Mouse (Mus musculus): ENCODE results near the gene Klhdc8b.

The Klhdc8b gene

GRCm38 (mm10) chr9:108480813-108481519 is 19.6 kb upstream of the Klhdc8b start:
- DNase-seq = no peak

DNA sequence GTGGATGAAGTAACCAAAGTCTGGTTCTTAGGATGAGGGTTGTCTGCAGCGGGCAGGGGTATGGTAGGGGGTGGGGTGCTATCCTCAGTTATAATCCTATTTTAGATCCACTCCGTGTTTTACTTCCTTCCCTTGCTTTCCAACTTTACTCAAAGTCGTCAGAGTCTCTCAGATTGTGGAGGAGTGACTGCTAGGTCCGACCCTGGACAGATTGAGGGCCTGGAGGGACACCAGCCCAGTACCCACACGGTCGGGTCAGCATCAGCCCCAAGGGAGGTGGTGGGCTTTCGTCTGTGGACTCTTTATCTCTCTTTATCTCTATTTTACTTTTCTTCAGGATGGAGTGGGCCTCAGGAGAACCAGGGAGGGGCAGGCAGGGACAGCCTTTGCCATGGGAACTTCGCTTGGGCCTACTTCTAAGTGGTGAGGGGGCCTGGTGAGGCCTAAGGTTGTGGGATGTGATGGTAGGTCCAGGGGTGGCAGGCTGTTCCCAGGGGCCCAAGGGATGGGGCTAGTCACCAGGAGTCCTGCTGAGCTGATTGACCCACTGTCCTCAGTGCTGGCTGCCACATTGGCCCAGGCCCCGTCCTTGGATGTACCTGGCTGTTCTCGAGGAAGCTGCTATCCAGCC is 18.5 kb upstream of the Klhdc8b start, which contains the start of gene Lamb2:
Gene Lamb2 (plus strand): TSS at position 16 of the 631 bp plus-strand sequence.
- DNase-seq = peak; percentile 93

GRCm38 (mm10) chr9:108479241-108479640 is 17.9 kb upstream of the Klhdc8b start:
- peak; percentile 54 for DNase-seq

DNA sequence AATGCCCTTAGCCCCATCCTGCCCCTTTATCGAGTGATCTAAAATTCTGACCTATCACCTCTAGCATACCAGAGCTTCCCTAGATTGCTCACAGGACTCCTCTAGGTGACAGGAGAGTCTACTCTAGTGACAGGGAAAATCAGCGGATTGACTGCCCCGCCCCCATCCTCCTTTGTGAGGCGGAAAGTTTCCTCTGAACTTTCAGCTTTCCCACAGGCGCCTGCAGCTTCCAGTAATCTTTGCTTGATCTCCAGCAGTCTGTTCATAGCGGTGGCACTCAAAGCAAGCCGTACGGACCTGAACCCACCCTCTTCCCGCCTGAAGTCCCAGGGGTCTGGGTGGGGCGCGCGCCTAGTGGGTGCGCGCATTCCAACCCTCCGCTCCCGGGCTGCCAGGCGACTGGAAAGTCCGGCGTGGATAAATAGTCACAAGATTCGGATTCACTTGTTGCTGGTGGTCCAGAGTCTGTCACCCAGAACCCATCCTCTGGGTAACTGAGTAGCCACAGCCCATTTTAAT is 17.3 kb upstream of the Klhdc8b start:
- peak; percentile 90 for DNase-seq

DNA sequence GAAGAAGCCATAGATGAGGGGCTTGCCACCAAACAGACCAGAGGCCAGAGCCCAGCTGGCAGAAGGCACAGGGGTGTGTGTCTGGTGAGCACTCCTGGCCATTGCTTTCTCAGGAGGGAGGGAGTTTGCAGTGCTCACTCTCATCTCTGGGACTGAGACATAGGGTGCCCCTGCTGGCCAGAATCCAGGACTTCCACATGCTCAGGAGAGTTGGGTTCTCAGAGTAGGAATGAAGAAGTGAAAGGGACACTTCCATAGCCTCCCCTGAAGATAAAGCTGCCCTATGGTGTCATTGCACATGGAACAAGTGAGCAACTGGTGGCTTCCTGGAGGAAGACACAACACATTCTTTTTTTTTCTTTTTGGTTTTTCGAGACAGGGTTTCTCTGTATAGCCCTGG is 13.1 kb upstream of the Klhdc8b start:
- DNase-seq = peak; percentile 16

DNA sequence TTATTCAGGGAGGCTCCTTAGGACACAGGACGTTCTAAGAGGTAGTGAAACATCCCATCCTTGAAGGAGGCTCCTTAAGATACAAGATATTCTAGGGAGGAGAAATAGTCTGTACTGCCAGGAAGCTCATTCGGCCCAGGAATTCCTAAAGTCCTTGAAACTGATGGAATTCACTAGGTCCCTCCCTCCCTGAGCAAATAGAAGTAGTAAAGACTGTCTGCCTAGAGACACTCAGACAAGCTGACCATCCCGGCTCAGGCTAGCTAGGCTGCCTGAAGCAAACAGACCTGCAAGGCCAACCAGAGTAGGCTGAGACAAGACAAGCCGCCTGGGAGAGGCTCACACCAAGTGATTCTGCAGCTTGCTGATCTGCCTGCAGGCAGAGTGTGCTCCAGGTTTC is 8.5 kb upstream of the Klhdc8b start:
- DNase-seq = no peak

DNA sequence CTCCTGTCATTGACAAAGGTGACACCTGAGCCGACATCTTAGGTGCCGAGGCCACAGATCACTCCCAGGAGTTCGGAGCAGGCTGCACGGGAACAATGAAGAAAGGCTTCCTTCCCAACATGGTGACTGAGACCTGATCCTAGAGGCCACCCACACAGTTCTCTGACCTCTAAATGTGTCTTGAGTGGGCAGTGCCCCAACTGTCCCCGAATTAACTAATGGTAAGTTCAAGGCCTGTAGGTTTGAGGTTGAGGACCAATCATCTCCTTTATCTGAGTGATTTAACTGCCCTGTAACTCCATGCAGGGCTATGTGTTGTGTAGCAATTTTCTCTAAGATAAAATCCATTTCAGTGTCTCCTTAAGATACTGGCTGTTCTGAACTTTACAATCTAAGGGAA is 8.0 kb upstream of the Klhdc8b start:
- DNase-seq = no peak

DNA sequence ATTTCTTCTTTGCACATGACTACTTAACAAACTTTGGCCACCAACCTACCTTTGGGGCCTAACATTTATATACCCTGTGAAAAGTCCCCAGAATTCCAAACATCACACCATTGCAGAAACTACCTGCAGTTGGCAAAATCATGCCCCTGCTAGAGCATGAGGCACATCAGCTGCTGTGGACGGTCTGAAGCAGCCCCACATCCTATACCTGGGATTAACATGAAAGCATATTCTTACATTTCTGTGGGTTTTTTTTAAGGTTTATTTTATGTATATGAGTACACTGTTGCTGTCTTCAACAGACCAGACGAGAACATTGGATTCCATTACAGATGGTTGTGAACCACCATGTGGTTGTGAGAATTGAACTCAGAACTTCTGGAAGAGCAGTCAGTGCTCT is 4.8 kb upstream of the Klhdc8b start:
- no peak for DNase-seq

GRCm38 (mm10) chr9:108463713-108464112 is 2.3 kb upstream of the Klhdc8b start:
- DNase-seq = no peak

GRCm38 (mm10) chr9:108462192-108462591 is 811 bp upstream of the Klhdc8b start:
- no peak for DNase-seq

DNA sequence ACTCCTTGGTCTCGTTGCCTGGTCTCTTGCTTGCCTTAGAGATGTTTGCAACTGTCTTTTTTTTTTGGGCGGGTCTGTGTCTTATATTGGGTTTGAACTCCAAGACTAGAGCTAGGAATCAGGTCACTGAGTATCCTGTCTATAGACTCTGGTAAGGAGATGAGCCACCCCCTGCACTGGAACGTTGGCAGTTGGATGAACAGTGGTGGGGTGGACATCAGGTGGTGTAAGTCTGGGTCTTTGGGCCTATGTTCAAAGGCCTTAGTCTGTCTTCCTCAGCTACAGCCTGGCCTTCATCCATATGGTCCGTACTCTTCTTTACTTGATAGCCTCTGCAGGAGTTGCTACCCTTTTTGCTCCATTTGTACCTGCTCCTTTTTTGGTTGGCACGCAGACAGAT is 294 bp upstream of the Klhdc8b start:
- DNase-seq = no peak

DNA sequence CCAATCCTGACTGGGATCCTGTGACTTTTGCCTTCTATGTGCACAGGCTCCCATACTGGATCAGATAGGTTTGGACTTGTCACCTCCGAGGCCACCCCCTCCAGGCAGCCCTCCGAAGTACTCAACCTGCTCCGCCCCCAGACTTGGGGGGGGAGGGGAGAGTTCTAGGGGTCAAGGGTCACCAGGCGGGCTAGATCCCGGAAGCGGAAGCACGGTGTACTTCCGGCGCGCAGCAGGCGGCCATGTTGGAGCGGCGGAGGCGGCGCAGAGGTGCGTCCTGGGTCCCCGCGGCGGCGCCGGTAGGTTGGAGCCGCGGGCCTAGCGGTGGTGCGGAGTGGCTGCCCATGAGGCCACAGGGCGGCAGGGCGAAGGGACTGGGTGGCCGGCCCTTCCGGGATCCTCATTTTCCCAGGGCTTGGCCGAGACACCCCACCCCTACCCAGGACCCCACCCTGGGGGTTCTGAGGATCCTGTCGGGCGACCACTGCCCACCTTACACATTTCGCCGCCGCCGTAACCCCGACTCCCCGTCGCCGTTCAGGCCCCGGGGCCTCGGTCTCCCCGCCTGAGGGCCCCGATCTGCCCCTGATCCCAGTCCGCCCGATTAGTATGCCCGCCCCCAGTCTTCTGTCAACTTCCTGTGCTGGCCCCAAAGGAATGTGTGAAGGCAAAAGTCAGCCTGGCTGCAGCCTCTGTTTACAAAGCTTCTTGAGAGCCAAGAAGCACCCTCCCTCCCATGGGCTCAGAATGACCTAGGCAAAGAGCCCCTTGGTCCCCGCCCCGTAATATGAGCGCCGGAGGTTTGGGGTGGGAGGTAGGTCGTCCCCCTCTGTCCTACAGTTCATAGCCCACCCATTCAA is 832 bp downstream of the Klhdc8b start, which contains the start of gene Ccdc71:
Gene Ccdc71 (plus strand): TSS at position 209 of the 860 bp plus-strand sequence.
- peak; percentile 92 for DNase-seq

DNA sequence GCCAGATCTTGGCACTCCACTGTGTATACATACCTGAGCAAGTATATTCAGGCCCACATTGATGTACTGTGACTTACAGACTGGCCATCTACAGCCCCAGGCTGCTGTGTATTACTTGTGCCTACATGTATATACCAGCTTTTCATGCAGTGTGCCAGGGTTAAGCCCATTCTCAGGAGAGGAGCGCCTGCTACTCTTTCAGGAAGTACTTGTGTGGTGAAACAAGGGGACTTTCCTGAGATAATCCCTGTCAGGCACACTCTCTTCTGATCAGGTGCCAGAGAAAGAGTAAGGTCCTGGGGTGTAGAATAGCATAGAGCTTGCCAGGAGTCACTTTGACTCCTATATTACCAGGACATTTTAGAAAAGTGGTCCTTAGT is 1.5 kb downstream of the Klhdc8b start:
- DNase-seq = no peak

GRCm38 (mm10) chr9:108456953-108457352 is 4.4 kb downstream of the Klhdc8b start:
- DNase-seq = no peak

GRCm38 (mm10) chr9:108455747-108456571 is 5.4 kb downstream of the Klhdc8b start:
- DNase-seq = no peak

DNA sequence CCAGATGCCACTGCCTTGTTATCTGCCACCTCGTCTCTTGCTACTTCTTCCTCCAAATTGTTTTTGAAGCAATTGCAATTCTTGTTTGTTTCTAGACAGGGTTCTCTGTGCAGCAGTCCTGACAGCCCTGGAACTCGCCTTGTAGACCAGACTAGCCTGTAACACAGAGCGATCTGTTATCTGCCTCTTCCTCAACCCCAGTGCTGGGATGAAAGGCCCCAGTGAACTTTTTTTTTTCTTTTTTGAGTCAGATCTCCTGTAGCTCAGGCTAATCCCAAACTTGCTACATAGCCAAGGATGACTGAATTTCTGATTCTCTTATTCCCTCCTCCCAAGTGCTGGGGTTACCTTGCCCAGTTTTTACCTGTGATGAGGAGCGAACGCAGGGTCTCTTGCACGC is 7.0 kb downstream of the Klhdc8b start:
- no peak for DNase-seq

GRCm38 (mm10) chr9:108453458-108453857 is 7.9 kb downstream of the Klhdc8b start:
- no peak for DNase-seq

GRCm38 (mm10) chr9:108452911-108453310 is 8.5 kb downstream of the Klhdc8b start:
- DNase-seq = no peak

- peak; percentile 92 for DNase-seq
Measured at GRCm38 (mm10) chr9:108452291-108452906, 9.0 kb downstream of the Klhdc8b start.

DNA sequence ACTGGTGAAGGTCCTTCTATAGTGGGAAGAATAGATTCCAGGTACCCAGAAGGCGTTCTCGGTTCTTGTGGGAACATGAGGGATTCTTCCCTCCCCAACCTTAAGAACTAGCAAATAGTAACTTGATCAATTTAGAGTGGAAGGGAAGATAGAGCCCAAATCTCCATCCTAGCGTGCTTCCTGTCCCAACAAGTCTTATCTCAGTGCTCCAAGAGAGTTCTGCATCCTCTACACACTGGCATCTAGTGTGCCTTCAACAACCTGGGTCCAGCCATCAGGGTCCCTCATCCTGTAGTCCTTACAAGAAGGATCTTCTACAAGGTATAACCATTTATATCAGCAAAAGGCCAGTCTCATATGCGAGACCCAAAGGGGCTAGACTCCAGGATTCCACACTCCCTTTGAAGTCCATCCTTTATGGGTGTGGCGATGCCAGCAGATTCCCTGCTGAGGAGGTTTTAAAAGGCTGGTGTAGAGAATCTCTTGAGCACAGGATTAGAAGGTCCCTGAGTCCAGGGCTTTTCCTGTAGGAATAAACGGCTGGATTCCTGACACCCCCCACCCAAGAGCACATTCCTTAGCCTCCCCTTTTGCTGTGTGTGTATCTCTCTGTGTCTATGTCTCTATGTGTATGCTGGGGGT is 9.7 kb downstream of the Klhdc8b start:
- DNase-seq = peak; percentile 35

DNA sequence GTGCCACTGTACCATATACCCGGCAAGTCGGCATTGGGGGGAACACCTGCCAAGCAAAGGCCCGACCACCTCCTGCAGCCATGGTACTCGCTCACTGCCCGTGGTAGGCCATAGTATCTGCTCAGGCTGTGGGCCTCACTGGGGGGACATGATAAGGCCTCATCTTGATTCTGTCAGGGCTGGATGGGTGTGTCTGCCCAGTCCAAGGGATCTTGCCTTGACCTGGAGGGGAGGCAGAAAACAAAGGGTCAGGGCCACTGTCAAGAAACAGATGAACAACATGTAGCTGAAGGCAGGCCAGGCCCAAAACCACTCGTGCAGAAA is 10.2 kb downstream of the Klhdc8b start:
- DNase-seq = no peak

Measured in retina, postnatal 1 day (tissue).